Mouse (Mus musculus): ENCODE measurements around the gene Mpped1. TPM values are rescaled to one million over a fixed set of nuclear protein-coding genes. Genes with fewer than 3 reads are reported as not detected.

The Mpped1 gene
- polyA plus RNA-seq, 1 experiment from 2014 or later = 23.5 TPM

DNA sequence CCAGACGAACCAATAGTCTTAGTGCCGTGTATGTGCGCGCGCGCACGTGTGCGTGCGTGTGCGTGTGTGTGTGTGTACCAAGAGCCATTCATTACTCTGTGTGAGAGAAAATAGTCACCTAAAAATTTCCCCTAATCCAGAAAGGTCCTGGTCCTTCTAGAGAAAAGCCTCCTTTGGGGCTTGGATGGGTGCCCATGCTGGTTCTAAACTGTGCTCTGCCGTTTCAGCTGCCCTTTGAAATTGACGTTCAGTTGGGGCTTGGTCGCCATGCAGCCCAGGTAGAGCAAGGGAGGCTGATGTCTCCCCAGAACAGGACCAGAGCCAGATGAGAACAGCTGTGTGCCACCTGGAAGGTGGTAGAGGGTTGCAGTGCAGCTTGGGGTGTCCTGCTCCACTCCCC, 17.8 kb upstream of the Mpped1 start:
- Histone ChIP-seq H3K27ac (no peak overlapping the region), H3K4me2 (replicated peaks) (no peak overlapping the region), H3K27me3 (ENCODE audit: control insufficient read depth, insufficient read depth, low read length) (no peaks in the 10 kb centered on the region), H3K36me3 (replicated peaks; ENCODE audit: control insufficient read depth, insufficient read depth) (no peaks in the 10 kb centered on the region), H3K9ac (no peak overlapping the region), H3K4me3 (replicated peaks; ENCODE audit: low read length) (no peak overlapping the region), H3K9me3 (ENCODE audit: control insufficient read depth, low read length) (no peaks in the 10 kb centered on the region), H3K4me1 (replicated peaks; ENCODE audit: control insufficient read depth, insufficient read depth, low read length) (no peaks in the 10 kb centered on the region; the same call in 1 of the 2 replicates)
- ATAC-seq (ENCODE audit: low FRiP score) (no peak), DNase-seq (ENCODE audit: low spot score) (no peak)
- WGBS = 90% methylated on average over 13 of the region's 13 CpGs

DNA sequence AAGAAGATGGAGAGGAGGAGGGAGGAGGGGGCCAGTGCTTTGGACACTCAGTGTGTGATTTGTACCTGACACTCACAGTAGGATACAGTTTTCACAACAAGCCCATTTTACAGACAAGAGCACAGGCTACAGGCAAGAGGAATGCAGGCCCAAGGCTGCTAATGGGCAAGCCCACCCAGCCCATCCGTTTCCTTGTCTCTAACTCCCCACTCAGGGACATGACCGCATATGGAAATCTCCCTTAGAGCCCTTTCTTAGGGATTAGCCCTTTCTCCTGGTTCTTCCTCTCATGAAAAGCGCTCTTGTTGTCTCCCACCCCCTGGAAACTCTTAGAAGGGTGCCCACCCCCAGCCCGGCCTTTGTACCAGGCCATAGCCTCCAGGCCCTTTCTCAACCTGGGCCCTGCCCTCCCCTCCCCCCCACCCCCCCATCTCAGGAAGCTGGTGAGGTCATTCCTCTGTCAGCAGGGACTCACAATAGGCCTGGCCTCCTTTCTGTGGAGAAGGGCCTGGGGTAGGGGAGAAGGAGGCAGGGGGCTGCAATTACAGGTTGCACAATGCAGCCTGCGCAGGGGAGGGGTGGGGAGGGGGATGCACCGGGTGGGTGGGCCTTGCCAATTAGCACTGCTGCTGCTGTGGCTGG, 13.8 kb upstream of the Mpped1 start:
- DNase-seq (ENCODE audit: low spot score) = no peak
- Histone ChIP-seq H3K9ac (no peak overlapping the region), H3K27me3 (ENCODE audit: control insufficient read depth, insufficient read depth, low read length) (no peaks in the 10 kb centered on the region), H3K9me3 (ENCODE audit: control insufficient read depth, low read length) (no peaks in the 10 kb centered on the region), H3K4me1 (replicated peaks; ENCODE audit: control insufficient read depth, insufficient read depth, low read length) (no peaks in the 10 kb centered on the region; the same call in 1 of the 2 replicates), H3K4me2 (replicated peaks) (no peak overlapping the region), H3K36me3 (replicated peaks; ENCODE audit: control insufficient read depth, insufficient read depth) (no peaks in the 10 kb centered on the region), H3K4me3 (replicated peaks; ENCODE audit: low read length) (no peak overlapping the region), H3K27ac (no peak overlapping the region)
- ATAC-seq (ENCODE audit: low FRiP score) = no peak
- WGBS = 12% methylated on average over 6 of the region's 6 CpGs

DNA sequence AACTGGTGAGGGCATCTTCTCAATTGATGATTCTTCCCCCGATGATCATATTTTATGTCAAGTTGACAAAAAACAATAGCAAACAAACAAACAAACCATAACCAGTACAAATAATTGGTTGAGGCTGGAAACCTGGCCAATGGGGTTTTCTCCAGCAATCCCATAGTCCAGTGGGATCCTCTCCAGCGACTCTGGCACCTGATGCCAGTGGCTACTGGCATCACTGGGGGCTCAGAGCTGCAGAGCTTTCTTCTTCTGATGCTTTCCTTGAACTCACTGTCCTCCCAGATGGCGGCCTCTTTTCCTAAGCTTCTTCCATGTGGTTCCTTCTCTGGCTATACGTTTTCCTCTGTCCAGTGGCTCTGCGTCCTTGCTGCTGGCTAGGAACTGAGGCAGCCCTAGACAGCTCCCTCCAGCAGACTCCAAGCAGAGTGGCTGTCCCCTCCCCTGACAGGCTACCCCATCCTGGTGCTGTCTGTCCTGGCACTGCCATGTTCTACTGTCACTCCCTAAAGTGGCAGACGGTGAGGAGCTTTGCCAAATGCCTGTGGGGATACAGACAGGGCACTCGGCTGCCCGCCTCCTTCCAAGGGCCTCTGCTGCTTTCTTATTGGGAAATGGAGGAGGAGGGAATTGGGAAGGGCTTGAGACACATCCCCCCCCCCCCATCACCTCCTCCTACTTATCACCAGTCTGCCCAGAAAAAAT, 7.8 kb upstream of the Mpped1 start:
- H3K9me3 ChIP-seq (ENCODE audit: control insufficient read depth, low read length) = no peaks in the 10 kb centered on the region
- no peaks in the 10 kb centered on the region for H3K36me3 ChIP-seq (replicated peaks; ENCODE audit: control insufficient read depth, insufficient read depth)
- no peaks in the 10 kb centered on the region; the same call in 1 of the 2 replicates for H3K27me3 ChIP-seq (ENCODE audit: control insufficient read depth, insufficient read depth, low read length)
- ATAC-seq (ENCODE audit: low FRiP score) (no peak), DNase-seq (ENCODE audit: low spot score) (no peak)
- 62% methylated on average over 8 of the region's 8 CpGs for WGBS
- H3K27ac ChIP-seq = no peak overlapping the region
- H3K4me3 ChIP-seq (replicated peaks; ENCODE audit: low read length) = no peak overlapping the region
- no peaks in the 10 kb centered on the region for H3K4me1 ChIP-seq (replicated peaks; ENCODE audit: control insufficient read depth, insufficient read depth, low read length)
- H3K4me2 ChIP-seq (replicated peaks) = no peak overlapping the region
- no peak overlapping the region for H3K9ac ChIP-seq

DNA sequence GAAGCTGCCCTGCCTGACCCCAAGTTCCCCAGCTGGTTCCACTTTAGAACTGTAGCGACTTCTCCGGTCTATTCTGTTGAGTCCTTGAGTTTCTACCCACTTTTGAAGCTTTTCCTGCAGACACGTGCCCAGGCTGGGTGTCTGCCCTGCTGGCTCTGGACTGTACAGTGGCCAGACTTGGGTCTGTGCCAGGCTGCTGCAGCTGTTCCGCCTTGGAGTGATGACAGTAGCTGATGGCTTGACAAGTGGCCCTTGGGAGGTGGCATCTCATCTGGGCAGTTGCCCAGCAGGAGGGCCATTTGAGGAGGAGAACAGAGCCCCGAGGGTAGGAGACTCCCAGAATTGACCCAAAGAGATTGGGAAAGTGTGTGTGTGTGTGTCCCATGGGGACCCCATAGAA, 6.8 kb upstream of the Mpped1 start:
- Histone ChIP-seq H3K9ac (no peak overlapping the region), H3K4me2 (replicated peaks) (no peak overlapping the region), H3K27ac (no peak overlapping the region), H3K9me3 (ENCODE audit: control insufficient read depth, low read length) (no peaks in the 10 kb centered on the region), H3K4me1 (replicated peaks; ENCODE audit: control insufficient read depth, insufficient read depth, low read length) (no peaks in the 10 kb centered on the region), H3K27me3 (ENCODE audit: control insufficient read depth, insufficient read depth, low read length) (no peaks in the 10 kb centered on the region; the same call in 1 of the 2 replicates), H3K4me3 (replicated peaks; ENCODE audit: low read length) (no peak overlapping the region), H3K36me3 (replicated peaks; ENCODE audit: control insufficient read depth, insufficient read depth) (no peaks in the 10 kb centered on the region)
- no peak for ATAC-seq (ENCODE audit: low FRiP score)
- 59% methylated on average over 5 of the region's 5 CpGs for WGBS
- no peak for DNase-seq (ENCODE audit: low spot score)

DNA sequence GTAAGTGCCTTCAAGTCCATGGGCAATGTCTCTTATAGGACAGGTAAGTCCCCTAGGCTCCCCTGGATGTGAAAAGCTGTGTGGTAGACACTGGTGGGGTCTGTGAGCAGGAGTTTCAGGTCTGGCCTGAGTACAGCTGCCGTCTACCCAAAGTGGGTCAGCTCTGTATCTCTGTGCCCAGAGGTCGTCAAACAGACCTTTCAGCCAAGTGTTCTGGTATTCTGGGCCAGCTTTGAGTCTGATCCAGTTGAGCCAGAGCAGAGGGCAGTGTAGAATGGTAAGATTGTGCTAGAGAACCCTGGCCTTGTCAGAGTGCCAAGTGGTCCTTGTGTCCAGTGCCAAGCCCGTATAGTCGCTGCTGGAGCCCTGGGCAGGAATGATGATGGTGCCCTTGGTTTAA, 6.3 kb upstream of the Mpped1 start:
- no peak for ATAC-seq (ENCODE audit: low FRiP score)
- no peak overlapping the region for H3K9ac ChIP-seq
- DNase-seq (ENCODE audit: low spot score) = no peak

DNA sequence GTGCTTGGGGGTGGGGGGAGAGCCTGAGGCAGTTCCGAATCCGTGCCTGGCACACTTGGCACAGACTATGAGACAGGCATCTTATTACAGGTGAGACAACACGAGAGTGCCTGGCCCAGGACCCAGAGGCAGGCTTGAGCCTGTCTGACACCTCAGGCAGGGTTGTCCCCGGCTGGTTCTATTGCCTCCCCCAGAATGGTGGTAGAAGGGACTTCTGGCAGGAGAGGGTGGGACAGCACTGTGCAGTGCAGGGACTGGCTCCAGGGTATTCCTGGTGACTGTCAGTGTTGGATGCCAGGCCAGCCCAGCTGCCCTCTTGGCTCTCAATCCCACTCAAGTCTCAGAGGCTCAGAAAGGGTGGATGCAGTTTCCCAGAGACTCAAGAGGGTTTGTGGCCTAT, 4.3 kb upstream of the Mpped1 start:
- H3K36me3 ChIP-seq (replicated peaks; ENCODE audit: control insufficient read depth, insufficient read depth) = no peaks in the 10 kb centered on the region
- ATAC-seq (ENCODE audit: low FRiP score) = no peak
- H3K4me2 ChIP-seq (replicated peaks) = no peak overlapping the region
- peaks cover 3% of the 10 kb centered on the region; the same call in 1 of the 2 replicates for H3K4me1 ChIP-seq (replicated peaks; ENCODE audit: control insufficient read depth, insufficient read depth, low read length)
- H3K27ac ChIP-seq = no peak overlapping the region
- WGBS = 68% methylated on average over 4 of the region's 4 CpGs
- peaks cover 6% of the 10 kb centered on the region for H3K27me3 ChIP-seq (ENCODE audit: control insufficient read depth, insufficient read depth, low read length)
- DNase-seq (ENCODE audit: low spot score) = no peak
- no peak overlapping the region for H3K4me3 ChIP-seq (replicated peaks; ENCODE audit: low read length)
- no peak overlapping the region for H3K9ac ChIP-seq
- H3K9me3 ChIP-seq (ENCODE audit: control insufficient read depth, low read length) = no peaks in the 10 kb centered on the region

More for the DNA sequence above, 6.3 kb upstream of the Mpped1 start:
- H3K36me3 ChIP-seq (replicated peaks; ENCODE audit: control insufficient read depth, insufficient read depth) = no peaks in the 10 kb centered on the region
- H3K27ac ChIP-seq = no peak overlapping the region
- no peak overlapping the region for H3K4me3 ChIP-seq (replicated peaks; ENCODE audit: low read length)
- no peaks in the 10 kb centered on the region; the same call in 1 of the 2 replicates for H3K27me3 ChIP-seq (ENCODE audit: control insufficient read depth, insufficient read depth, low read length)
- H3K9me3 ChIP-seq (ENCODE audit: control insufficient read depth, low read length) = no peaks in the 10 kb centered on the region
- 80% methylated on average over 4 of the region's 4 CpGs for WGBS
- H3K4me1 ChIP-seq (replicated peaks; ENCODE audit: control insufficient read depth, insufficient read depth, low read length) = no peaks in the 10 kb centered on the region
- no peak overlapping the region for H3K4me2 ChIP-seq (replicated peaks)

DNA sequence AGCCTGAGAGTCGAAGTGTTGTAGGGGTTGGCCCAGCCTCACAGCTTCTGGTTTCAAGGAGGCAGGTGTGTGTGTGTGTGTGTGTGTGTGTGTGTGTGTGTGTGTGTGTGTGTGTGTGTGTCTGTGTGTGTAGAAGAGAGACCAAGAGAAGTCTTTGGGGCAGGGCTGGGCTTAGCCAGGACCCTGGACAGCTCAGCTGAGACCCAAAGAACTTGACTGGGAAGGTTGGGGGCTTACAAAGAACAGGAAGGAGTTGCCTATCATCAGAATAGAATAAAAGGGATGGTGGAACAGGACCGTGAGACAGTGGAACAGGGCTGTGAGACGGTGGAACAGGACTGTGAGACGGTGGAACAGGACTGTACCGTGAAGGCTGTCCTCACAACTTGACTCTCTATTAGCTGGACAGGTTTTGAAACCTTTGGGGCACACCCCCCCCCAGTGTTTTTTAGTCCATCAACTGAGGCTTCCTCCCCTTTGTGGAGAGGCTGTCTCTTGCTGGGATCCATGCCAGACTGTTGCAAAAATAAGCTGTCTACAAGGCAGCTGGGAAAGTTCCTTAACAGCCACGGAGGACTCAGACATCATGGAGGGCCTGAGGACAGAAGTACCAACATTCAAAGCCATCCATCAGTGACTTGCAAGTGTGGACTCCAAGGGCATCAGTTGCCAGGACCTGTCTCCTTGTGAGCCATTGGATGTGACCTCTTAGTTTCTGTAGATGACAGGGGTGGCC, 2.8 kb upstream of the Mpped1 start:
- DNase-seq (ENCODE audit: low spot score) (no peak), ATAC-seq (ENCODE audit: low FRiP score) (no peak)
- Histone ChIP-seq H3K4me1 (replicated peaks; ENCODE audit: control insufficient read depth, insufficient read depth, low read length) (peaks cover 11% of the 10 kb centered on the region; the same call in 1 of the 2 replicates), H3K27me3 (ENCODE audit: control insufficient read depth, insufficient read depth, low read length) (peaks cover 14% of the 10 kb centered on the region), H3K36me3 (replicated peaks; ENCODE audit: control insufficient read depth, insufficient read depth) (no peaks in the 10 kb centered on the region), H3K9ac (no peak overlapping the region), H3K4me2 (replicated peaks) (no peak overlapping the region), H3K4me3 (replicated peaks; ENCODE audit: low read length) (no peak overlapping the region), H3K9me3 (ENCODE audit: control insufficient read depth, low read length) (no peaks in the 10 kb centered on the region), H3K27ac (no peak overlapping the region)
- 77% methylated on average over 6 of the region's 6 CpGs for WGBS

DNA sequence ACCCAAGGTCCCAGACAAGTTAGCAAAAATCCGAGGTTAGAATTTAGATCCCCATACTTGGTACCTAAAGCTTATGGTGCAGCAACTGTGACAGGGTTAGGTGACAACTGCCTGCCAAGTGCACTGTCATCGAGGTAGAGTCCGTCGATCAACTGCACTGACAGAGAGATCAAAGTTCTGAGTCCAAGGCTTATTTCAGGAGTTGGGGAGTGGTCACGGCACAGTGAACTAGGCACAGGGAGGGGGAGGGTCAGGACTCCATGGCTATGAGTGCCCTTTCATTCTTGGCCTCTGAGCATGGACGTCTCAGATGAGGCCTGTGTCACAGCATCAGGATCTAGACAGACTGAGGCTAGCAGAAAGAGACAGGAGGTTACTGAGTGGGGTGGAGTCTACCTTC, 1.8 kb upstream of the Mpped1 start:
- DNase-seq (ENCODE audit: low spot score) = no peak
- no peak overlapping the region for H3K4me3 ChIP-seq (replicated peaks; ENCODE audit: low read length)
- 73% methylated on average over 6 of the region's 6 CpGs for WGBS
- H3K4me2 ChIP-seq (replicated peaks) = no peak overlapping the region
- ATAC-seq (ENCODE audit: low FRiP score) = no peak
- H3K27me3 ChIP-seq (ENCODE audit: control insufficient read depth, insufficient read depth, low read length) = peaks cover 14% of the 10 kb centered on the region
- no peaks in the 10 kb centered on the region for H3K9me3 ChIP-seq (ENCODE audit: control insufficient read depth, low read length)
- no peaks in the 10 kb centered on the region for H3K36me3 ChIP-seq (replicated peaks; ENCODE audit: control insufficient read depth, insufficient read depth)
- H3K9ac ChIP-seq = no peak overlapping the region
- no peak overlapping the region for H3K27ac ChIP-seq
- peaks cover 11% of the 10 kb centered on the region; the same call in 1 of the 2 replicates for H3K4me1 ChIP-seq (replicated peaks; ENCODE audit: control insufficient read depth, insufficient read depth, low read length)

Measured in hindbrain, embryonic 14.5 days (tissue).